Mouse (Mus musculus) right cerebral cortex, postnatal 25 days (tissue): Measurements from ENCODE around the gene Pphln1.
A peak's percentile ranks its signal among the peaks of the same experiment; 100 is the strongest.

Experiments used
- DNase-seq: peaks from one replicate; pipeline ENCODE4 v3.0.0; 2022

Pphln1 gene

GRCm38 (mm10) chr15:93438663-93439062 is 40.5 kb downstream of the Pphln1 start:
- peak; percentile 47 for DNase-seq

GRCm38 (mm10) chr15:93442271-93442670 is 44.1 kb downstream of the Pphln1 start:
- DNase-seq = no peak

GRCm38 (mm10) chr15:93443676-93444075 is 45.5 kb downstream of the Pphln1 start:
- no peak for DNase-seq

- DNase-seq = no peak
Observed at GRCm38 (mm10) chr15:93448862-93449261, 50.7 kb downstream of the Pphln1 start.

GRCm38 (mm10) chr15:93453296-93453695 is 55.1 kb downstream of the Pphln1 start:
- no peak for DNase-seq

- DNase-seq = no peak
Observed at GRCm38 (mm10) chr15:93456005-93456404, 57.9 kb downstream of the Pphln1 start.

GRCm38 (mm10) chr15:93459422-93459821 is 61.3 kb downstream of the Pphln1 start:
- no peak for DNase-seq

- DNase-seq = no peak
Observed at GRCm38 (mm10) chr15:93461066-93461465, 62.9 kb downstream of the Pphln1 start.

GRCm38 (mm10) chr15:93471651-93472050 is 73.5 kb downstream of the Pphln1 start:
- DNase-seq = peak; percentile 22

GRCm38 (mm10) chr15:93472089-93472488 is 73.9 kb downstream of the Pphln1 start:
- no peak for DNase-seq

- peak; percentile 26 for DNase-seq
Observed at GRCm38 (mm10) chr15:93474277-93474676, 76.1 kb downstream of the Pphln1 start.

GRCm38 (mm10) chr15:93475688-93476087 is 77.5 kb downstream of the Pphln1 start:
- no peak for DNase-seq

- DNase-seq = no peak
Observed at GRCm38 (mm10) chr15:93477729-93478128, 79.6 kb downstream of the Pphln1 start.

GRCm38 (mm10) chr15:93478676-93479075 is 80.5 kb downstream of the Pphln1 start:
- DNase-seq = no peak

- no peak for DNase-seq
Observed at GRCm38 (mm10) chr15:93479445-93479844, 81.3 kb downstream of the Pphln1 start.

GRCm38 (mm10) chr15:93481112-93481511 is 83.0 kb downstream of the Pphln1 start:
- DNase-seq = no peak

- DNase-seq = no peak
Observed at GRCm38 (mm10) chr15:93484261-93484710, 86.1 kb downstream of the Pphln1 start.

- DNase-seq = no peak
Observed at GRCm38 (mm10) chr15:93485252-93485651, 87.1 kb downstream of the Pphln1 start.

- no peak for DNase-seq
Observed at GRCm38 (mm10) chr15:93486066-93486465, 87.9 kb downstream of the Pphln1 start.

- DNase-seq = no peak
Observed at GRCm38 (mm10) chr15:93489597-93489996, 91.4 kb downstream of the Pphln1 start.

- DNase-seq = no peak
Observed at GRCm38 (mm10) chr15:93494700-93495099, 96.5 kb downstream of the Pphln1 start.

- no peak for DNase-seq
Observed at GRCm38 (mm10) chr15:93499866-93500265, 101.7 kb downstream of the Pphln1 start.

- no peak for DNase-seq
Observed at GRCm38 (mm10) chr15:93502703-93503102, 104.6 kb downstream of the Pphln1 start.

- DNase-seq = no peak
Observed at GRCm38 (mm10) chr15:93503201-93503745, 105.1 kb downstream of the Pphln1 start.

GRCm38 (mm10) chr15:93504808-93505207 is 106.7 kb downstream of the Pphln1 start:
- no peak for DNase-seq
